Mouse (Mus musculus) telencephalon, adult 2 months (tissue): ENCODE measurements at regions not wholly inside any gene's neighbourhood (a gene's known extent, or its start where the extent isn't known, plus 50 kb on each side); places are given as distances from the start of the nearest gene placed in this dataset.

Experiments used
- DNase-seq: peaks from one replicate; pipeline ENCODE4 v3.0.0-alpha.2; 2011; ENCODE audit warnings: low read depth, low spot score

GRCm38 (mm10) chr3:112985094-112985636 lies 273.5 kb downstream of the Amy2a5 start:
- DNase-seq: no peak

DNA sequence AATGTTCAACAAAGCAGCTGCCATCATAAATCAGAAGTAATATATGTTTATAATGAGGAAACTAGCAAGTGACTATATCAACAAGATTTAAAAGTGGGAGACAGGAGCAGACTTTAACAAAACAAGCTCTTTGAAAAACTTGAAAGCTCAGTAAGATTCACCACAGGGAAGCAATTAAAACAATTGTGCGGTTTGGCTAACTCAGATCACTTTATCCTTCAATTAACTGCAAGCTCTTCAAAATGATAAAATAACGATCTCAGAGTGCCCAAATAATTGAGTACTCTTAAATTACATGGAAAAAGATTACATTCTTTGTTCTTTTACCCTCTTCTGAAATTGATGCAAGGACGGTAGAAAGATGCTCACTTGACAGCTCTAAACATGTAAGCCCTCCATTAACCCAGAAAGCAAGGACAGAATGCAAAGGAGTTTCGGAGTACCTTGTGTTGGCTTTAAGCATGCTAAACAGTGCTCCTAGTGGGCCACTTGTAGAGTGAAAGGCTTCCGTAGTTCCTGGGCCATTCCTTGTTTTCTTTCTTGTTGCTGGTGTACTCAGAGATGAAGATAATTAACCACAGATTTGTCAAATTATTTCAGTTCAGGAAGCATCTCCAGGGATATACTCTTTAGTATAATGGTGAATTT lies 305.1 kb downstream of the Amy2a5 start:
- DNase-seq: no peak

DNA sequence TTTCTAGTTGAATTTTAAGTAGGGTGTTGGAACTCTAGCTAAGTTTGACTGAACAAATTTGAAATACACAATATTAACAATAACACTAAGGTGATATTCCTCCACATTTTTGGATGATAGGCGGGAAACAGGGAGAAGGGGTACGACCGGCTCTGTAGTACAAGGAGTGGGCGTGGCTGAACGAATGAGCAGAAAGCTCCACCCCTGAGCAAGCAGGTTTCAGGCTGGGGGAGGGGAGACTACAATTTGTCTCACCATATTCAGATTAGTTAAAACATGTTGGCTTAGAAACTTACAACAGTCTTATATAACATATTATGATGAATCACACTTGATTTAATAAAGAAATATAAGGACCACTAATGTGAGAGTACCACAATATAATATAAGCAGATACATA lies 306.4 kb downstream of the Amy2a5 start:
- DNase-seq: no peak

DNA sequence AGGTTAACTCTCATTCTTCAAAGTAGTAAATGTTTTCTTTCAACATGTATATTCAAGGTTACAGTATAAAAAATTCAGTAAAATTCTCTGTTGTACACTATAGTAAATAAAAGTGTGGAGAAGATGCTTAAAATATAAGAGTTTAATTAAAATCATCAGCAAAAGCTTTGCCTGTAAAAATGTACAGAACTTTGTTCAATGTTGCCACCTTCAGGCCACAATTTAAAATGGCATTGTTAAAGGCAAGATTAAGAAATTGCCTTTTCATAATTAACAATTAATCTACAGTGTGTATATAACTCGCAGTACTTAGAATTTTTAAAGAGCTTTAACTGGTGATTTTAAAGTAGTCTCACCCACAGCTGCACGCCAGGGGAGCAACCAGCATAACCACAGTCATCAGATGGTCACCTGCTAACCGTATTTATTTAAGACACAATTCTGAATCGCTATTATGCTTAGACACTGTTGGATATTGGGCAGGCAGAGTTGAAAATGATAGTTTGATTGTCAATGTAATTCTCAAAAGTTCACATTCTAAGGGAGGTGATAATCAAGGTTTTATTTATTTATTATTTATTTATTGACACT lies 316.5 kb downstream of the Amy2a5 start:
- peak; percentile 2 for DNase-seq
